ENCODE assay signal across 17 mouse cellular contexts in genomic region chr12:79963443-79964025, GRCm38 (mm10).
DNase-seq lines count a peak whose midpoint lies in the region; ATAC-seq and TF ChIP-seq lines count a peak whose summit lies in the region.
"Had no signal": no experiment of that assay in that cellular context is flagged by ENCODE, and none has a peak within 500 bp of the region (broad histone marks: within the 10 kb centered on the region; RNA-seq: fewer than 3 reads in every experiment).

No protein-coding gene starts in this region.

- H3K36me3 ChIP-seq in heart, embryonic 13.5 days = no peaks in the 10 kb centered on the region
- no peaks in the 10 kb centered on the region for H3K36me3 ChIP-seq in midbrain, embryonic 10.5 days
- H3K36me3 ChIP-seq in midbrain, embryonic 13.5 days = no peaks in the 10 kb centered on the region
- no peaks in the 10 kb centered on the region for H3K36me3 ChIP-seq in stomach, postnatal 0 days (ENCODE audit: control insufficient read depth, insufficient read depth, low read length)
- H3K36me3 ChIP-seq: forebrain, embryonic 15.5 days; hindbrain, embryonic 10.5 days; limb, embryonic 12.5 days; midbrain, embryonic 12.5 days had no signal

- no peak for TF ChIP-seq CTCF in stomach, postnatal 0 days (IDR thresholded peaks at IDR 0.05; ENCODE audit: low read depth)

- H3K4me3 ChIP-seq in heart, embryonic 13.5 days = no peak overlapping the region
- H3K4me3 ChIP-seq in midbrain, embryonic 10.5 days = no peak overlapping the region
- H3K4me3 ChIP-seq in midbrain, embryonic 13.5 days (replicated peaks) = no peak overlapping the region
- H3K4me3 ChIP-seq in stomach, postnatal 0 days (ENCODE audit: low read depth, low read length) = no peak overlapping the region
- H3K4me3 ChIP-seq: forebrain, embryonic 15.5 days; hindbrain, embryonic 10.5 days; limb, embryonic 12.5 days; midbrain, embryonic 12.5 days had no signal

- peak; percentile 88 to 94 for DNase-seq in adrenal gland, adult (ENCODE audit: inconsistent age in 2 of 2, low spot score in 1 of 2)
- no peak for DNase-seq in adrenal gland, adult 18-20 months (ENCODE audit: low spot score in 2 of 2)
- DNase-seq in heart, postnatal 25 days (ENCODE audit: low spot score) = no peak
- no peak for DNase-seq in midbrain, embryonic 10.5 days (ENCODE audit: low spot score)
- no peak for DNase-seq in stomach, postnatal 0 days (ENCODE audit: low spot score)
- DNase-seq in gastrocnemius, adult 8-10 months (ENCODE audit: low spot score in 2 of 2) = no peak
- DNase-seq: cerebellum, adult 2 months; gastrocnemius, postnatal 25 days; layer of hippocampus, postnatal 36 days; lung, postnatal 14 days; thymus, adult 18-20 months had no signal

- intact Hi-C loops in heart, postnatal 25 days (cut with DNase I) = no loop called here

- no peak overlapping the region for H3K4me2 ChIP-seq in heart, embryonic 13.5 days
- H3K4me2 ChIP-seq in midbrain, embryonic 13.5 days (replicated peaks) = no peak overlapping the region
- H3K4me2 ChIP-seq in stomach, postnatal 0 days (replicated peaks; ENCODE audit: low read depth) = no peak overlapping the region
- H3K4me2 ChIP-seq: forebrain, embryonic 15.5 days; limb, embryonic 12.5 days; midbrain, embryonic 12.5 days had no signal

- H3K9me3 ChIP-seq in heart, embryonic 13.5 days = no peaks in the 10 kb centered on the region
- no peaks in the 10 kb centered on the region for H3K9me3 ChIP-seq in midbrain, embryonic 10.5 days (replicated peaks)
- no peaks in the 10 kb centered on the region for H3K9me3 ChIP-seq in midbrain, embryonic 13.5 days
- no peaks in the 10 kb centered on the region for H3K9me3 ChIP-seq in stomach, postnatal 0 days (ENCODE audit: control insufficient read depth, low read length)
- H3K9me3 ChIP-seq: forebrain, embryonic 15.5 days; hindbrain, embryonic 10.5 days; limb, embryonic 12.5 days; midbrain, embryonic 12.5 days had no signal

- H3K27me3 ChIP-seq in heart, embryonic 13.5 days (replicated peaks) = no peaks in the 10 kb centered on the region
- H3K27me3 ChIP-seq in midbrain, embryonic 10.5 days (ENCODE audit: low read depth, poor library complexity, severe bottlenecking) = peaks cover 39% of the 10 kb centered on the region
- H3K27me3 ChIP-seq in midbrain, embryonic 13.5 days = peaks cover 3% of the 10 kb centered on the region; the same call in 1 of the 2 replicates
- no peaks in the 10 kb centered on the region for H3K27me3 ChIP-seq in stomach, postnatal 0 days (ENCODE audit: control insufficient read depth, insufficient read depth, low read length)
- H3K27me3 ChIP-seq: forebrain, embryonic 15.5 days; limb, embryonic 12.5 days had no signal

- 61% methylated on average over 9 of the region's 9 CpGs for WGBS in heart, embryonic 13.5 days
- WGBS in midbrain, embryonic 10.5 days = 88% methylated on average over 9 of the region's 9 CpGs
- 90% methylated on average over 9 of the region's 9 CpGs for WGBS in midbrain, embryonic 13.5 days
- 46% methylated on average over 9 of the region's 9 CpGs for WGBS in stomach, postnatal 0 days

- ATAC-seq in heart, embryonic 13.5 days (ENCODE audit: extremely low read depth, insufficient number of reproducible peaks, low FRiP score, low TSS enrichment) = no peak
- ATAC-seq in midbrain, embryonic 13.5 days = no peak
- peak; percentile 36; the same call in 1 of the 2 replicates for ATAC-seq in stomach, postnatal 0 days (ENCODE audit: low FRiP score, low TSS enrichment)
- ATAC-seq: forebrain, embryonic 15.5 days had no signal

- H3K4me1 ChIP-seq in heart, embryonic 13.5 days = peaks cover 42% of the 10 kb centered on the region
- H3K4me1 ChIP-seq in midbrain, embryonic 10.5 days = peaks cover 42% of the 10 kb centered on the region
- H3K4me1 ChIP-seq in midbrain, embryonic 13.5 days (replicated peaks) = peaks cover 20% of the 10 kb centered on the region
- H3K4me1 ChIP-seq in stomach, postnatal 0 days (replicated peaks; ENCODE audit: control insufficient read depth, insufficient read depth) = peaks cover 7% of the 10 kb centered on the region

- H3K27ac ChIP-seq in heart, embryonic 13.5 days (replicated peaks) = peak overlapping the region; percentile 28; the same call in 1 of the 2 replicates
- 0 out of 2 replicates have a peak overlapping the region, but pooled peaks have one; percentile 49 for H3K27ac ChIP-seq in midbrain, embryonic 10.5 days (replicated peaks)
- no peak overlapping the region for H3K27ac ChIP-seq in midbrain, embryonic 13.5 days
- H3K27ac ChIP-seq in stomach, postnatal 0 days (replicated peaks) = peak overlapping the region; percentile 56
- H3K27ac ChIP-seq: forebrain, embryonic 15.5 days; hindbrain, embryonic 10.5 days; limb, embryonic 12.5 days; midbrain, embryonic 12.5 days had no signal

- no peak overlapping the region for H3K9ac ChIP-seq in heart, embryonic 13.5 days
- H3K9ac ChIP-seq in midbrain, embryonic 13.5 days (replicated peaks) = no peak overlapping the region
- no peak overlapping the region for H3K9ac ChIP-seq in stomach, postnatal 0 days (ENCODE audit: low read length)
- H3K9ac ChIP-seq: forebrain, embryonic 15.5 days; limb, embryonic 12.5 days; midbrain, embryonic 12.5 days had no signal

- no peak for TF ChIP-seq EP300 in stomach, postnatal 0 days (optimal IDR thresholded peaks at IDR 0.05)

Comparison
In these comparisons a context has a peak if more than half of its experiments do, and no peak if none do; other contexts are left out.
1. DNase-seq: peak in adrenal gland, adult (2 of 2); none in adrenal gland, adult 18-20 months (0 of 2), heart, postnatal 25 days (single experiment), midbrain, embryonic 10.5 days (single experiment), stomach, postnatal 0 days (single experiment) and gastrocnemius, adult 8-10 months (0 of 2).